Mouse (Mus musculus) ES-E14 (cell line): ENCODE results near the gene Astl. TPM values are rescaled to one million over a fixed set of nuclear protein-coding genes. Genes with fewer than 3 reads are reported as not detected.

Experiments
- DNase-seq: peaks from one replicate; pipeline ENCODE4 v3.0.0-alpha.2; 2013; ENCODE audit warnings: low read depth, low spot score
- H3K27ac ChIP-seq: 2 replicates; pipeline ENCODE4 v1.5.1; 2012; ENCODE audit warnings: low read depth, mild to moderate bottlenecking, low read length, moderate library complexity, mixed read lengths; ENCODE audit not compliant: poor library complexity, insufficient read depth, severe bottlenecking
- H3K36me3 ChIP-seq: 2 replicates; pipeline ENCODE4 v1.6.1; 2012; ENCODE audit warnings: mild to moderate bottlenecking, low read length, moderate library complexity, mixed read lengths; ENCODE audit not compliant: control insufficient read depth, poor library complexity, insufficient read depth, severe bottlenecking
- H3K4me1 ChIP-seq, 2 experiments: fragments of 150-350 bp in 1 of 2; sonication (generic) in 1 of 2; 2 replicates each; pipeline ENCODE4 v1.6.1; 2012; ENCODE audit warnings: low read length in 2 of 2, mild to moderate bottlenecking in 1 of 2, mixed read lengths in 1 of 2; ENCODE audit not compliant: control insufficient read depth in 2 of 2, insufficient read depth in 2 of 2, poor library complexity in 1 of 2
- H3K4me3 ChIP-seq, 2 experiments: fragments of 150-350 bp in 1 of 2; sonication (generic) in 1 of 2; 2 replicates each; pipeline ENCODE4 v1.5.1; 2012; ENCODE audit warnings: low read length in 2 of 2, low read depth in 1 of 2, mild to moderate bottlenecking in 1 of 2, mixed read lengths in 1 of 2; ENCODE audit not compliant: insufficient read depth in 1 of 2, poor library complexity in 1 of 2, severe bottlenecking in 1 of 2
- H3K9ac ChIP-seq: 2 replicates; pipeline ENCODE4 v1.6.1; 2012; ENCODE audit warnings: low read depth, mild to moderate bottlenecking, low read length, mixed read lengths; ENCODE audit not compliant: poor library complexity, insufficient read depth, severe bottlenecking
- H3K9me3 ChIP-seq: fragments of 150-350 bp; sonication (generic); 2 replicates; pipeline ENCODE4 v1.6.1; 2012; ENCODE audit warnings: low read depth, mild to moderate bottlenecking, low read length; ENCODE audit not compliant: control insufficient read depth, insufficient read depth
- CHD2 ChIP-seq: IDR thresholded peaks from 2 replicates; pipeline ENCODE4 v1.6.1; 2014; ENCODE audit warnings: mild to moderate bottlenecking, low read depth, low read length, inconsistent platforms
- HCFC1 ChIP-seq: IDR thresholded peaks from 2 replicates; pipeline ENCODE4 v1.6.1; 2012; ENCODE audit warnings: low read length, inconsistent platforms, borderline replicate concordance; ENCODE audit not compliant: insufficient read depth
- MAFK ChIP-seq: IDR thresholded peaks from 2 replicates; pipeline ENCODE4 v1.6.1; 2014; ENCODE audit warnings: mild to moderate bottlenecking, low read depth, low read length, inconsistent platforms; ENCODE audit not compliant: insufficient read depth
- ZC3H11A ChIP-seq: IDR thresholded peaks from 2 replicates; pipeline ENCODE4 v1.6.1; 2012; ENCODE audit warnings: low read depth, mild to moderate bottlenecking, inconsistent platforms, low read length, borderline replicate concordance
- ZNF384 ChIP-seq: IDR thresholded peaks from 2 replicates; pipeline ENCODE4 v1.6.1; 2012; ENCODE audit warnings: low read depth, low read length, inconsistent platforms
- in situ Hi-C, 2 experiments: fragments of 600-800 bp; cut with MboI; formaldehyde crosslinking; loops; one replicate each; pipeline ENCODE4 v1.15.1; 2025; ENCODE audit warnings: low sequenced_read_pairs in 2 of 2, inconsistent platforms in 1 of 2; ENCODE audit not compliant: unreplicated experiment in 2 of 2
- total RNA-seq: library from RNA; depleted of rRNA; stranded (reverse); fragments of 300-350 nt; gene quantifications from 2 replicates; pipeline ENCODE4 v1.2.3, GENCODE M21; 2012

The Astl gene
- total RNA-seq, 1 experiment: not detected

DNA sequence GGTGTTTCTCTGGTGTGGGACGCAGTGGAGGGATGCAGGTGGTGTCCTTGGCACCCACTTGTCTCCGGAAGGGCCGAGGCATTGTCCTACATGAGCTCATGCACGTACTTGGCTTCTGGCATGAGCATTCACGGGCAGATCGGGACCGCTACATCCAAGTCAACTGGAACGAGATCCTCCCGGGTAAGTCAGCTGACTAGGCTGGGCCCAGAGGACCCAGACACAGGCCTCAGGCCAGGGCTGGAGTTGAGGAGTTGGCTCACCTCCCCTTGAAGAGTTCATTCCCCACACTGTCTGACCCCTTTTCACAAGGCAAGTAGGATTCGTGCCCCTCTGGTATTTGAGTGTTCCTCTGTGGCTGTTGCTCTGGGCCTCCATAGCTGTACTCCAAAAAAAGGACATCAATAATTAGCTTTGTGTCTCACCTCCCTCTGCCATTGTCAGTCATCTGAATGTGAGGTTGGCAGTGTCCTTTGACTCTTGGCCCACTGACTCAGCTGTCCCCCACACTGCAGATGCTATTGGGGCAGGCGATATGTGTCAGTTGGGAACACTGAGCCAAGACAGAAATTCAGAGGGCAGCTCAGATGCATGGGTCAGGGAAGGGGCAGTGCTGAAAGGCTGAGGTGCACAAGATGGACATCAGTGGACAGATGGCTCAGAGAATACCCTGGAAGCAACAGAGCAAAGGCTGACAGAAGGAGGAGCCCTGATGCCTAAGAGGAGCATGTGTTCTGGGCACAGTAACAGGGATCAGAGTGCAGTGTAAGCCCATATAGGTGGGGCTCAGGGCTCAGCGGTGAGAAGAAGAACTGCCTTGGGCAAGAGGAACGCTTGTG lies 8.9 kb downstream of the Astl start:
- Histone ChIP-seq H3K4me1 (no peaks in the 10 kb centered on the region), H3K4me3 (no peak overlapping the region), H3K9me3 (no peaks in the 10 kb centered on the region), H3K27ac (no peak overlapping the region), H3K9ac (no peak overlapping the region), H3K36me3 (no peaks in the 10 kb centered on the region)
- TF ChIP-seq MAFK (no peak), CHD2 (no peak), ZC3H11A (no peak), HCFC1 (no peak), ZNF384 (no peak)
- in situ Hi-C loops: no loop called here
- DNase-seq: no peak

DNA sequence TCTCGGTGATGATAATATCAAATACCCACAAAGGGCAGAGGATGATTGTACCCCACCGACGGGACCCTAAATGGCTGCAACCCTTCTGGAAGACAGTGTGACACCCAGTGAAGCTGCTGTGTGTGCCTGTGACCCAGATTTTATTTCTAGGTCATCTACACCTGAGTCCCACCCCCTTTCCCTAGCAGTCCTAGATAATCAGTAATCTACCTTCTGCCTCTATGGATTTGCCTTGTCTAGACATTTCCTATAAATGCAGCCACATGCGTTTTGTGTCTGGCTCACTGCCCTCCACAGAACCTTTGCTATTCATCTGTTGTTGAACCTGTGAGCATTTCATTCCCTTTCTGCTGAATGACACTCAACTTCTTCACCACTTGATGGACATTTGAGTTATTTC lies 15.4 kb downstream of the Astl start:
- DNase-seq: no peak
- H3K36me3 ChIP-seq: no peaks in the 10 kb centered on the region
- H3K4me1 ChIP-seq: no peaks in the 10 kb centered on the region
- no peaks in the 10 kb centered on the region for H3K9me3 ChIP-seq
- TF ChIP-seq ZNF384 (no peak), ZC3H11A (no peak), MAFK (no peak), HCFC1 (no peak), CHD2 (no peak)
- H3K4me3 ChIP-seq: no peak overlapping the region
- in situ Hi-C loops: no loop called here
- H3K27ac ChIP-seq: no peak overlapping the region
- no peak overlapping the region for H3K9ac ChIP-seq

DNA sequence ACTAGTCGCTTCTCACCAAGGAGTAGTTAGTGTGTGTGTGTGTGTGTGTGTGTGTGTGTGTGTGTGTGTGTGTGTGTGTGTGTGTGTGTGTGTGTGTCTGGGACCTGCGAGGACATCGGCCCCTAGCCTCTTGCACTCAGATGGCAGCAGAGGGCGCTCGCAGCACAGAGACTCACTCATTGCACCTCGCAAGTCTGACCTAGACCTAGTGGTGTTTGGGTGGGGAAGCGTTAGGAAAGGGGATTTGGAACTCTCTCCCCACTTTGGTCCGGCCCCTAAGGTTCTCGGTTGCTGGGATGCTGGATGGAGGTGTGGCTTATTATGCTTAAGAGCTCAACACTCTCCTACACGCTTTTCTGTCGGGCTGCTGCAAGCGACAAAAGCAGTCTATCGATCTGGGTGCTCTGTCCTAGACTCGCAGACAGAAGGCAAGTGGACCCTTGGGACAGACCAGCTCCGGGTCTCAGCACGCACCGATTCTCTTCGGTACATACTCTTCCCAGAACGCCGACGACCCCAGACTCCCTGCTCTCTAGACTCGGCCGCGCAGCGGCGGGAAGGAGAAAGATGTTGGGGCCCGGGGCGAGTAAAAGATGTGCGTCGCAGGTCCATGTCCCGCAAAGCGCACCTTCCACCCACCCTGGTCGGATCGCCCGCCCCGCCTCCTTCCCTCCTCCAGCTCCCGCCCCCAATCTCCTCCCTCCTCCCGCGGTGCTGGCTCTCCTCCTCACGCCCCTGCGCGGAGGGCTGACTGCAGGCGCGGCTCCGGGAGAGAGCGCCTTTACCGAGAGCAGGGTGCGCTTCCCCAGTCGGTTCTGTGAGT lies 24.2 kb downstream of the Astl start, which contains the start of gene Adra2b:
Gene Adra2b, plus strand, starts transcription at position 750 of the 823 bp plus-strand sequence.
- no peak within 1 kb of the TSS for H3K27ac ChIP-seq
- in situ Hi-C loops: no loop called here

DNA sequence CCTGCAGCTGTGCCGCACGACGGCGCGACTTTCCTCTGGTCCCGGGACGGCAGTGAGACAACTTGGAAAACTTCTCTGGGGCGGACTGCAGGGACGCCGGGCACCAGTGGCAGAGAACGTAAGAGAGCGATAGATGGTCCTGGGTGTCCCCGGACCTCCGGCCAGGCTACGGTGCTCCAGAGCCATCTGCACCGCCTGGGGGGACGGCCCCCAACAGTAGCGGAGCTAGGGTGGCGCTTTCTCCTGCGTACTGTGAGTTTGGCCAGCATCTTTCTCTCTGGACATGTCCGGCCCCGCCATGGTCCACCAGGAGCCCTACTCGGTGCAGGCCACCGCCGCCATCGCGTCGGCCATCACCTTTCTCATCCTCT lies 24.8 kb downstream of the Astl start:
- Histone ChIP-seq H3K27ac (no peak overlapping the region), H3K36me3 (no peaks in the 10 kb centered on the region), H3K9me3 (no peaks in the 10 kb centered on the region), H3K4me3 (peak overlapping the region; percentile 63 to 74), H3K9ac (peak overlapping the region; percentile 34), H3K4me1 (peaks cover 0 to 4% of the 10 kb centered on the region in 2 experiments; a peak in 1 of 4 replicates)
- no peak for DNase-seq
- TF ChIP-seq ZNF384: no peak
- no peak for TF ChIP-seq ZC3H11A
- TF ChIP-seq MAFK: no peak
- TF ChIP-seq HCFC1: no peak
- TF ChIP-seq CHD2: no peak
- in situ Hi-C loops: no loop called here

More for the DNA sequence above, 24.2 kb downstream of the Astl start, which contains the start of gene Adra2b:
- Histone ChIP-seq H3K4me3 (peak within 1 kb of the TSS; percentile 63 to 74), H3K36me3 (no peaks in the 10 kb centered on the region), H3K4me1 (peaks cover 0 to 4% of the 10 kb centered on the region in 2 experiments; a peak in 1 of 4 replicates), H3K9me3 (no peaks in the 10 kb centered on the region), H3K9ac (peak within 1 kb of the TSS; percentile 34)
- DNase-seq: peak; percentile 90
- TF ChIP-seq HCFC1: no peak
- TF ChIP-seq CHD2: no peak
- no peak for TF ChIP-seq ZNF384
- peak; percentile 48; the same call in 1 of the 2 replicates for TF ChIP-seq ZC3H11A
- TF ChIP-seq MAFK: no peak
